Mouse (Mus musculus): Measurements from ENCODE around the gene 0610010F05Rik.

GRCm38 (mm10) chr11:23664232-23664631, 30.8 kb upstream of the 0610010F05Rik start:
- no peak for TF ChIP-seq CTCF (IDR thresholded peaks at IDR 0.05; ENCODE audit: low read depth)
- no peak for TF ChIP-seq EP300 (IDR thresholded peaks at IDR 0.05; ENCODE audit: low read depth)
